Mouse (Mus musculus): ENCODE data around the gene Dgat2. TPM values are rescaled to one million over a fixed set of nuclear protein-coding genes. Genes with fewer than 3 reads are reported as not detected.

The Dgat2 gene
- 3.0 TPM for polyA plus RNA-seq (2012; fragmentation: generic; extraction: Trizol)
- long read RNA-seq, experiment 1, transcript Dgat2-201 (8 exons, 2,262 nt): major isoform, 10 of 12 reads
- long read RNA-seq, experiment 1, partial matches to known transcripts: 0 of 12 reads
- long read RNA-seq, experiment 1, other reads (novel, unspliced or antisense): 2 of 12 reads
- long read RNA-seq, experiment 2, transcript Dgat2-201 (8 exons, 2,262 nt): major isoform, 63 of 73 reads
- long read RNA-seq, experiment 2, partial matches to known transcripts: 6 of 73 reads
- long read RNA-seq, experiment 2, other reads (novel, unspliced or antisense): 4 of 73 reads

DNA sequence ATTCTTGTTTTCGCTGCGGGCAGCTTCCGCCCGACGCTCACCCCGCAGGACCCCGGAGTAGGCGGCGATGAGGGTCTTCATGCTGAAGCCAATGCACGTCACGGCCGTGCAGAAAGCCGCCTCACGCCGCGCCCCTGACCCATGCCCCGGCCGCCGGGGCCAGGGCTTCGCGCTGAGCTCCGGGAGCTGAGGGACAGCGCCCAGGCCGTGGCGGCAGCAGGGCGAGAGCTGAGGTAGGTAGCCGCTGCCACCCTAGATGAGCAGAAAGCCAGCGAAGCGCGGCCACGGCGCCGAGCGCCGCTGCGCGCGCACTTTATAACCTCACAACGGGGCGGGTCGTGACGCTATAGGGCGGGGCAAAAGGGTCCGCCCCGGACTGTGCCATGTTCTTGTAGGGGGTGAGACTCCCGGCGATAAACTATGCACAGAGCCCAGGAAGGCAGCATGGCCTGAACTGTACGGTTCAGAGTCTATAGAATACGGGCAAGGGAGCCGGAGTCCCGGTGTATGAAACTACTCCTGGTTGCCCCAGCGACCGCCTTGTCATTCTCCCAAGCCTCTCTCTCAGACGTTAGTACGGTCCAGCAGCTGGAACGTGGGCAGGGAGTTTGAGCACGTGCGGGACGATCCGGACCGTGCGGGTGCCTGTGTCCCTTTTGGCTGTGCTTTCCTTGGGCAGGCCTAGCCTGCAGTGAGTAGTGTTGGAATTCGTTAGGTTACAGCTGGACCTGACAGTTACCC is at the start of gene Dgat2:
Gene Dgat2 (minus strand): TSS at position 288 of the 741 bp plus-strand sequence.
- Histone ChIP-seq H3K79me2 (ENCODE audit: control insufficient read depth, insufficient read depth) (no peaks in the 10 kb centered on the region), H3K4me3 (ENCODE audit: insufficient read depth, poor library complexity, severe bottlenecking) (peak within 1 kb of the TSS; percentile 11), H3ac (ENCODE audit: control insufficient read depth, insufficient read length, low read depth) (peak within 1 kb of the TSS; percentile 69), H3K79me3 (ENCODE audit: low read depth) (no peaks in the 10 kb centered on the region), H3K36me3 (ENCODE audit: control insufficient read depth, insufficient read depth) (no peaks in the 10 kb centered on the region), H3K27me3 (ENCODE audit: control insufficient read depth, insufficient read depth, insufficient read length) (peaks cover 7% of the 10 kb centered on the region)
- TF ChIP-seq MYOG (IDR thresholded peaks at IDR 0.05; ENCODE audit: control insufficient read depth, extremely low read depth, insufficient read length) (no peak), MYOD1 (IDR thresholded peaks at IDR 0.05; ENCODE audit: control insufficient read depth, insufficient read length, low read depth) (peak; percentile 47), USF1 (IDR thresholded peaks at IDR 0.05; ENCODE audit: low read depth) (peak; percentile 73), FOSL1 (IDR thresholded peaks at IDR 0.05; ENCODE audit: insufficient read depth, low read length, poor library complexity, severe bottlenecking) (no peak), CEBPB (IDR thresholded peaks at IDR 0.05; ENCODE audit: low read depth) (no peak), CTCF (IDR thresholded peaks at IDR 0.05; ENCODE audit: control insufficient read depth, insufficient read depth, insufficient read length) (no peak), MAX (IDR thresholded peaks at IDR 0.05) (peak; percentile 92)

DNA sequence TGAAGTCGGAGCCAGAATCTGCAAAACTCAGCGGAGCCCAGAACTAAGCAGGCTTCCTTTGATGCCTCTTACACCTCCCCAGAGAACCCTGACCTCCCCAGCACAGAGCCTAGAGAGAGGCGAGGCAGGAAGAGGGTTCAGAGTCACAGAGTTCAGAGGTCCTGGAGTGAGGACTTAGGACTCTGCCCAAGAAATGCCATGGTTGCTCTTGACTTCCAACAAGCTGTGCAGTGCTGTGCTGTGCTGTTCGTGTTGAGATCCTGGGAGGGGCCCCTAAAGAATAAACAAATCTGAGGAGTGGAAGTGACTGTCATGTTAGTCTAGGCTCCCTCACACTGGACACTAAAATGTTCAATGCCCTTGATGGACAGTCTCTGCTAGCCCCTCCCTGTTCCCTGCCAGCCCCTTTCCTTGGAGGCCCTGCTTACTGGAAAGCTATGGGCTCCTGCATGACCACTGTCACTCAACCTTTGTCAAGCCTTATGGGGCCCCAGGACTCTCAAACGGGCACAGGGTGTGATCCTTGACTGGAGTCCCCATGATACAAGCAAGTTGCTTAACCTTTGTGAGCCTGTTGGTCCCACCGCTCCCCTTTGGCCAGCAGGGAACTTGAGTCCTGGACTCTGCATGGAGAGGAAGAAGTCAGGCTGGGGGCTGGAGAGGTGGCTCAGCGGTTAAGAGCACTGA is 47.7 kb upstream of the Dgat2 start:
- no peaks in the 10 kb centered on the region for H3K27me3 ChIP-seq (ENCODE audit: control insufficient read depth, insufficient read depth, insufficient read length)
- no peak overlapping the region for H3ac ChIP-seq (ENCODE audit: control insufficient read depth, insufficient read length, low read depth)
- no peaks in the 10 kb centered on the region for H3K36me3 ChIP-seq (ENCODE audit: control insufficient read depth, insufficient read depth)
- H3K79me3 ChIP-seq (ENCODE audit: low read depth): no peaks in the 10 kb centered on the region
- no peak overlapping the region for H3K4me3 ChIP-seq (ENCODE audit: insufficient read depth, poor library complexity, severe bottlenecking)
- H3K79me2 ChIP-seq (ENCODE audit: control insufficient read depth, insufficient read depth): no peaks in the 10 kb centered on the region
- no peak for TF ChIP-seq USF1 (IDR thresholded peaks at IDR 0.05; ENCODE audit: low read depth)
- no peak for TF ChIP-seq MYOG (IDR thresholded peaks at IDR 0.05; ENCODE audit: control insufficient read depth, extremely low read depth, insufficient read length)
- no peak for TF ChIP-seq MYOD1 (IDR thresholded peaks at IDR 0.05; ENCODE audit: control insufficient read depth, insufficient read length, low read depth)
- TF ChIP-seq MAX (IDR thresholded peaks at IDR 0.05): no peak
- TF ChIP-seq CEBPB (IDR thresholded peaks at IDR 0.05; ENCODE audit: low read depth): no peak
- no peak for TF ChIP-seq CTCF (IDR thresholded peaks at IDR 0.05; ENCODE audit: control insufficient read depth, insufficient read depth, insufficient read length)
- no peak for TF ChIP-seq FOSL1 (IDR thresholded peaks at IDR 0.05; ENCODE audit: insufficient read depth, low read length, poor library complexity, severe bottlenecking)

DNA sequence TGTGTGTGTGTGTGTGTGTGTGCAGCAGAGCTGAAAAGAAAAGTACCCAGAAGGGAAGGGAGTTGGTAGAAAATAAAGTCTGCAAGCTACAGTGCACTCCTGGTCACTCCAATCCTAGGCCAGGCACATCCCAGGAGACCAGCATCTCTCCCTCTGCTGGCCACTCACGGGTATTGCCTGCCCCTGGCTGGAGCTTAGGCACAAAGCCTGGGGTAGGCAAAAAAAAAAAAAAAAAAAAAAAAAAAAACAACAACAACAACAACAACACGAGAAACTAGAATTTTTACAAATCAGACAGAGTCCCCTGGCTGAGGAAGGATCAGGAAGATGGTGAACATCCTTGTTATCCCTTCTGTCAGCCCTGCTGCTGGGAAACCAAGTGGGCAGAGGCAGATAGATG is 46.9 kb upstream of the Dgat2 start:
- Histone ChIP-seq H3K36me3 (ENCODE audit: control insufficient read depth, insufficient read depth) (no peaks in the 10 kb centered on the region), H3ac (ENCODE audit: control insufficient read depth, insufficient read length, low read depth) (no peak overlapping the region)

DNA sequence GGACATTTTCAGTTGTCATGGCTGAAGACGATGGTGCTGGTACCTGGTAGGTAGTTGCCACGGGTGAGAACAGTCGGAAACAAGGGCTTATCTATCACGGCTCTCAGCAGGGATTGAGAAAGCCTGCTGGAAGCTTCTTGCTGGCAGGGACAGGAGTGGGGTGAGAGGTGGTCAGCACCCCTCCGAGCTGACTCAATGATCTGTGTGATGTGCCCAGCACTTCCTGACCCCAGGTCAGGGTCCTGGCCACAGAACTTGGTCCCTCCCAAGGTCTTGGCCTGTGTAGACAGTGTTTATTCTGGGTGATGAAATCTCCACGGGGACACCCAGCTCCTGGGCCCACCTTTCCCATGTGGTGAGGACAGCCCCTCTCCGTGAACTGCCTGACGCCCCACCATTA is 46.3 kb upstream of the Dgat2 start:
- Histone ChIP-seq H3K79me2 (ENCODE audit: control insufficient read depth, insufficient read depth) (no peaks in the 10 kb centered on the region), H3K4me3 (ENCODE audit: insufficient read depth, poor library complexity, severe bottlenecking) (no peak overlapping the region), H3K27me3 (ENCODE audit: control insufficient read depth, insufficient read depth, insufficient read length) (no peaks in the 10 kb centered on the region), H3K36me3 (ENCODE audit: control insufficient read depth, insufficient read depth) (no peaks in the 10 kb centered on the region), H3K79me3 (ENCODE audit: low read depth) (no peaks in the 10 kb centered on the region), H3ac (ENCODE audit: control insufficient read depth, insufficient read length, low read depth) (no peak overlapping the region)
- TF ChIP-seq MAX (IDR thresholded peaks at IDR 0.05) (no peak), CTCF (IDR thresholded peaks at IDR 0.05; ENCODE audit: control insufficient read depth, insufficient read depth, insufficient read length) (no peak), USF1 (IDR thresholded peaks at IDR 0.05; ENCODE audit: low read depth) (no peak), MYOD1 (IDR thresholded peaks at IDR 0.05; ENCODE audit: control insufficient read depth, insufficient read length, low read depth) (no peak), FOSL1 (IDR thresholded peaks at IDR 0.05; ENCODE audit: insufficient read depth, low read length, poor library complexity, severe bottlenecking) (no peak), CEBPB (IDR thresholded peaks at IDR 0.05; ENCODE audit: low read depth) (no peak), MYOG (IDR thresholded peaks at IDR 0.05; ENCODE audit: control insufficient read depth, extremely low read depth, insufficient read length) (no peak)

More for the DNA sequence above, 46.9 kb upstream of the Dgat2 start:
- Histone ChIP-seq H3K79me3 (ENCODE audit: low read depth) (no peaks in the 10 kb centered on the region), H3K4me3 (ENCODE audit: insufficient read depth, poor library complexity, severe bottlenecking) (no peak overlapping the region), H3K79me2 (ENCODE audit: control insufficient read depth, insufficient read depth) (no peaks in the 10 kb centered on the region), H3K27me3 (ENCODE audit: control insufficient read depth, insufficient read depth, insufficient read length) (no peaks in the 10 kb centered on the region)
- TF ChIP-seq CTCF (IDR thresholded peaks at IDR 0.05; ENCODE audit: control insufficient read depth, insufficient read depth, insufficient read length): peak; percentile 37
- TF ChIP-seq FOSL1 (IDR thresholded peaks at IDR 0.05; ENCODE audit: insufficient read depth, low read length, poor library complexity, severe bottlenecking): no peak

DNA sequence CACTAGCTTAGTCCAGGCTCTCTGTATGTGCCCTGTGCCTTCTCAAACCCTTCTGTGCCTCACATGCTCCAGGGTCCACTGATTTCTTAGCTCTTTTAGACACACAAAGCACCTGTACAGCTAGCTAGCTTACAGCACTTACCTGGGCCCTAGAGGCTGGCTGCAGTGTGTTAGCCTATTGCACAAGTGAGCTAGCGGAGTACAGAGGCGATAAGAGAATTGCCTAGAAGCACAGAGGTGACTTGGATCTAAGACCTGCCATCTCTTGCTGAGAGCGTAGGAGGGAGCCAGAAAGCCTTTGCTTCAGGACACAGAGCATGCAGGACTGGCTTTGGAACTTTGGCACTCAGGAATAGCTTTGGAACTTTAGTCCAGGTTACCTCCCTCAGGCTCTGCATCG is 44.7 kb upstream of the Dgat2 start:
- Histone ChIP-seq H3K4me3 (ENCODE audit: insufficient read depth, poor library complexity, severe bottlenecking) (no peak overlapping the region), H3ac (ENCODE audit: control insufficient read depth, insufficient read length, low read depth) (no peak overlapping the region), H3K79me2 (ENCODE audit: control insufficient read depth, insufficient read depth) (no peaks in the 10 kb centered on the region), H3K36me3 (ENCODE audit: control insufficient read depth, insufficient read depth) (no peaks in the 10 kb centered on the region), H3K79me3 (ENCODE audit: low read depth) (no peaks in the 10 kb centered on the region), H3K27me3 (ENCODE audit: control insufficient read depth, insufficient read depth, insufficient read length) (no peaks in the 10 kb centered on the region)
- TF ChIP-seq CTCF (IDR thresholded peaks at IDR 0.05; ENCODE audit: control insufficient read depth, insufficient read depth, insufficient read length) (no peak), MYOD1 (IDR thresholded peaks at IDR 0.05; ENCODE audit: control insufficient read depth, insufficient read length, low read depth) (no peak), MAX (IDR thresholded peaks at IDR 0.05) (no peak), CEBPB (IDR thresholded peaks at IDR 0.05; ENCODE audit: low read depth) (no peak), FOSL1 (IDR thresholded peaks at IDR 0.05; ENCODE audit: insufficient read depth, low read length, poor library complexity, severe bottlenecking) (no peak), MYOG (IDR thresholded peaks at IDR 0.05; ENCODE audit: control insufficient read depth, extremely low read depth, insufficient read length) (no peak), USF1 (IDR thresholded peaks at IDR 0.05; ENCODE audit: low read depth) (no peak)

All from C2C12 (cell line).